Comparison of ENCODE assay signal across 11 mouse cellular contexts in the genomic region with DNA sequence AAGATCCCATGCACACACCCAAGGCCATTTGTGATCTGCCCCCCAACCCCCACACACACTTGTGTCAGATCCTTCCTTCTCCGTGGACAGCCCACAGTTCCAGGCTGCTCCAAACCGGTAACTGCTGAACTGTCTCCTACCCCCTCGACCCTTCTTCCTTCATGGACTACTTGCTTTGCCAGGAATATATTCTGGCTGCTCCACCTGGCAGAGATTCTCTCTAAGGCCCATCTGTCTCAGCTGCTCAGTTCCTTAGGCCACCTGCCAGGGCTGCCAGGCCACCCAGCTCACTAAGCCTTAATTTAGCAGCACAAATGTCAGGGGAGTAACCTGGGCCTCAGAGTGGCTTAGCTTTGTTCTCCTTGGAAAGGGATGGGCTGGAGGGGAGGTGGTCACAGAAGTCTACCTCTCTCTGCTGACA. TPM values are rescaled to one million over a fixed set of nuclear protein-coding genes. Genes with fewer than 3 reads are reported as not detected.
DNase-seq lines count a peak whose midpoint lies in the region; ATAC-seq and TF ChIP-seq lines count a peak whose summit lies in the region.
"Had no signal": no experiment of that assay in that cellular context is flagged by ENCODE, and none has a peak within 500 bp of the region (broad histone marks: within the 10 kb centered on the region; RNA-seq: fewer than 3 reads in every experiment).

No protein-coding gene starts in this region.

- no peak for ATAC-seq in midbrain, embryonic 14.5 days (ENCODE audit: low FRiP score, low TSS enrichment)
- ATAC-seq in embryonic facial prominence, embryonic 14.5 days (ENCODE audit: low read depth), result peak; percentile 62; the same call in 1 of the 2 replicates
- ATAC-seq in stomach, postnatal 0 days (ENCODE audit: low FRiP score, low TSS enrichment), result no peak

- 29% methylated on average over 3 of the region's 3 CpGs for WGBS in midbrain, embryonic 14.5 days
- 35% methylated on average over 3 of the region's 3 CpGs for WGBS in midbrain, embryonic 10.5 days
- 18% methylated on average over 3 of the region's 3 CpGs for WGBS in embryonic facial prominence, embryonic 14.5 days
- 18% methylated on average over 3 of the region's 3 CpGs for WGBS in stomach, postnatal 0 days

- H3K9ac ChIP-seq in midbrain, embryonic 14.5 days (replicated peaks; ENCODE audit: low read length), result no peak overlapping the region
- no peak overlapping the region for H3K9ac ChIP-seq in embryonic facial prominence, embryonic 14.5 days (ENCODE audit: low read depth, low read length)
- 0 out of 2 replicates have a peak overlapping the region, but pooled peaks have one; percentile 4 for H3K9ac ChIP-seq in stomach, postnatal 0 days (ENCODE audit: low read length)
- H3K9ac ChIP-seq: liver, embryonic 14.5 days had no signal

- H3K27me3 ChIP-seq in midbrain, embryonic 14.5 days (ENCODE audit: control insufficient read depth, insufficient read depth, low read length), result no peaks in the 10 kb centered on the region
- H3K27me3 ChIP-seq in midbrain, embryonic 10.5 days (ENCODE audit: low read depth, poor library complexity, severe bottlenecking), result peaks cover 34% of the 10 kb centered on the region
- H3K27me3 ChIP-seq in embryonic facial prominence, embryonic 14.5 days (replicated peaks; ENCODE audit: control insufficient read depth, insufficient read depth, low read length), result no peaks in the 10 kb centered on the region
- no peaks in the 10 kb centered on the region for H3K27me3 ChIP-seq in stomach, postnatal 0 days (ENCODE audit: control insufficient read depth, insufficient read depth, low read length)

- no peak overlapping the region for H3K27ac ChIP-seq in midbrain, embryonic 14.5 days (replicated peaks; ENCODE audit: low read depth, low read length)
- H3K27ac ChIP-seq in midbrain, embryonic 10.5 days (replicated peaks), result no peak overlapping the region
- no peak overlapping the region for H3K27ac ChIP-seq in embryonic facial prominence, embryonic 14.5 days (replicated peaks; ENCODE audit: low read depth, low read length)
- no peak overlapping the region for H3K27ac ChIP-seq in stomach, postnatal 0 days (replicated peaks)
- H3K27ac ChIP-seq: liver, embryonic 14.5 days had no signal

- DNase-seq in midbrain, embryonic 14.5 days, result peak; percentile 12
- no peak for DNase-seq in midbrain, embryonic 10.5 days (ENCODE audit: low spot score)
- DNase-seq in adrenal gland, postnatal 36 days, result peak; percentile 29 to 63
- DNase-seq in embryonic facial prominence, embryonic 14.5 days (ENCODE audit: low spot score), result peak; percentile 59
- DNase-seq in stomach, postnatal 0 days (ENCODE audit: low spot score), result no peak
- DNase-seq in layer of hippocampus, adult 18-20 months (ENCODE audit: low spot score in 2 of 2), result no peak
- no peak for DNase-seq in kidney, postnatal 25 days
- DNase-seq: layer of hippocampus, adult 9-11 months had no signal

- H3K4me2 ChIP-seq in midbrain, embryonic 14.5 days (ENCODE audit: low read length), result no peak overlapping the region
- no peak overlapping the region for H3K4me2 ChIP-seq in embryonic facial prominence, embryonic 14.5 days (ENCODE audit: low read depth, low read length)
- no peak overlapping the region for H3K4me2 ChIP-seq in stomach, postnatal 0 days (replicated peaks; ENCODE audit: low read depth)
- H3K4me2 ChIP-seq: midbrain, embryonic 11.5 days had no signal

- no peak for TF ChIP-seq CTCF in stomach, postnatal 0 days (IDR thresholded peaks at IDR 0.05; ENCODE audit: low read depth)

- no peaks in the 10 kb centered on the region for H3K4me1 ChIP-seq in midbrain, embryonic 14.5 days (ENCODE audit: control insufficient read depth, insufficient read depth, low read length)
- peaks cover 21% of the 10 kb centered on the region for H3K4me1 ChIP-seq in midbrain, embryonic 10.5 days
- peaks cover 5% of the 10 kb centered on the region for H3K4me1 ChIP-seq in embryonic facial prominence, embryonic 14.5 days (ENCODE audit: control insufficient read depth, insufficient read depth, low read length)
- H3K4me1 ChIP-seq in stomach, postnatal 0 days (replicated peaks; ENCODE audit: control insufficient read depth, insufficient read depth), result no peaks in the 10 kb centered on the region

- no peaks in the 10 kb centered on the region for H3K36me3 ChIP-seq in midbrain, embryonic 14.5 days (ENCODE audit: control insufficient read depth, insufficient read depth, low read length)
- no peaks in the 10 kb centered on the region for H3K36me3 ChIP-seq in midbrain, embryonic 10.5 days
- H3K36me3 ChIP-seq in embryonic facial prominence, embryonic 14.5 days (ENCODE audit: control insufficient read depth, insufficient read depth, low read length), result no peaks in the 10 kb centered on the region
- H3K36me3 ChIP-seq in stomach, postnatal 0 days (ENCODE audit: control insufficient read depth, insufficient read depth, low read length), result no peaks in the 10 kb centered on the region

- no peak for TF ChIP-seq EP300 in stomach, postnatal 0 days (optimal IDR thresholded peaks at IDR 0.05)

- no peak overlapping the region for H3K4me3 ChIP-seq in midbrain, embryonic 14.5 days (replicated peaks; ENCODE audit: low read depth, low read length)
- no peak overlapping the region for H3K4me3 ChIP-seq in midbrain, embryonic 10.5 days
- H3K4me3 ChIP-seq in embryonic facial prominence, embryonic 14.5 days (ENCODE audit: low read depth, low read length), result no peak overlapping the region
- no peak overlapping the region for H3K4me3 ChIP-seq in stomach, postnatal 0 days (ENCODE audit: low read depth, low read length)

- H3K9me3 ChIP-seq in midbrain, embryonic 14.5 days (ENCODE audit: control insufficient read depth, low read length), result no peaks in the 10 kb centered on the region
- no peaks in the 10 kb centered on the region for H3K9me3 ChIP-seq in midbrain, embryonic 10.5 days (replicated peaks)
- no peaks in the 10 kb centered on the region for H3K9me3 ChIP-seq in embryonic facial prominence, embryonic 14.5 days (ENCODE audit: control insufficient read depth, low read length)
- H3K9me3 ChIP-seq in stomach, postnatal 0 days (ENCODE audit: control insufficient read depth, low read length), result no peaks in the 10 kb centered on the region

RNA-seq across cellular contexts. Expression of gene Zfp280b, which starts 30.3 kb away (rescaled TPM):
- polyA plus RNA-seq in midbrain, embryonic 14.5 days (2014; fragmentation: Nextera tagmentation; extraction: Ambion mirVana), result 11.9 and 14.6 TPM in 2 replicates
- 36.8 and 39.0 TPM in 2 replicates for polyA plus RNA-seq in midbrain, embryonic 10.5 days (2016; fragmentation: Nextera tagmentation; extraction: Ambion mirVana)
- 1 to 10 TPM; 8.5 to 8.8 TPM for total RNA-seq in adrenal gland, postnatal 36 days (2021)
- polyA plus RNA-seq in embryonic facial prominence, embryonic 14.5 days (2014; fragmentation: Nextera tagmentation; extraction: Ambion mirVana), result 17.8 and 18.7 TPM in 2 replicates
- polyA plus RNA-seq in stomach, postnatal 0 days (2015; fragmentation: Nextera tagmentation; extraction: Ambion mirVana), result 5.7 and 6.1 TPM in 2 replicates
- total RNA-seq in layer of hippocampus, adult 18-20 months (2021), result 10 to 100 TPM; 17.0 to 18.9 TPM

RNA-seq across cellular contexts. Expression of gene Gm5134, which starts 47.8 kb away (rescaled TPM):
- polyA plus RNA-seq in midbrain, embryonic 14.5 days (2014; fragmentation: Nextera tagmentation; extraction: Ambion mirVana), result not detected in 2 replicates
- 0.09 and 0.10 TPM in 2 replicates for polyA plus RNA-seq in midbrain, embryonic 10.5 days (2016; fragmentation: Nextera tagmentation; extraction: Ambion mirVana)
- total RNA-seq in adrenal gland, postnatal 36 days (2021), result not detected
- polyA plus RNA-seq in embryonic facial prominence, embryonic 14.5 days (2014; fragmentation: Nextera tagmentation; extraction: Ambion mirVana), result 0.07 and 0.17 TPM in 2 replicates
- polyA plus RNA-seq in stomach, postnatal 0 days (2015; fragmentation: Nextera tagmentation; extraction: Ambion mirVana), result not detected in 2 replicates
- under 1 TPM in 1 of 2 experiments, not detected in 1; 0.25 TPM for total RNA-seq in layer of hippocampus, adult 18-20 months (2021)
- polyA plus RNA-seq: heart, embryonic 14.5 days had no signal

RNA-seq across cellular contexts. Expression of gene Vpreb3, which starts 59.3 kb away (rescaled TPM):
- polyA plus RNA-seq in midbrain, embryonic 14.5 days (2014; fragmentation: Nextera tagmentation; extraction: Ambion mirVana), result not detected in 2 replicates
- 0.24 and 0.39 TPM in 2 replicates for polyA plus RNA-seq in midbrain, embryonic 10.5 days (2016; fragmentation: Nextera tagmentation; extraction: Ambion mirVana)
- total RNA-seq in adrenal gland, postnatal 36 days (2021), result not detected
- polyA plus RNA-seq in embryonic facial prominence, embryonic 14.5 days (2014; fragmentation: Nextera tagmentation; extraction: Ambion mirVana), result 1.1 and 1.4 TPM in 2 replicates
- 0.16 and 0.22 TPM in 2 replicates for polyA plus RNA-seq in stomach, postnatal 0 days (2015; fragmentation: Nextera tagmentation; extraction: Ambion mirVana)
- not detected for total RNA-seq in layer of hippocampus, adult 18-20 months (2021)

Comparison
In these comparisons a context has a peak if more than half of its experiments do, and no peak if none do; other contexts are left out.
1. DNase-seq: peak in midbrain, embryonic 14.5 days (single experiment), adrenal gland, postnatal 36 days (2 of 2) and embryonic facial prominence, embryonic 14.5 days (single experiment); none in midbrain, embryonic 10.5 days (single experiment), stomach, postnatal 0 days (single experiment), layer of hippocampus, adult 18-20 months (0 of 2) and kidney, postnatal 25 days (0 of 2).